Mouse (Mus musculus): Measurements from ENCODE around the gene Map3k3. TPM values are rescaled to one million over a fixed set of nuclear protein-coding genes. Genes with fewer than 3 reads are reported as not detected.
A peak's percentile ranks its signal among the peaks of the same experiment; 100 is the strongest.

Map3k3 gene
- polyA plus RNA-seq, 1 experiment from 2014 or later = 16.5 TPM

GRCm38 (mm10) chr11:106175081-106175480 is 90.7 kb downstream of the Map3k3 start:
- ATAC-seq (ENCODE audit: low FRiP score) (no peak), DNase-seq (ENCODE audit: low spot score) (no peak)
- Histone ChIP-seq H3K4me1 (replicated peaks; ENCODE audit: control insufficient read depth, insufficient read depth, low read length) (no peaks in the 10 kb centered on the region), H3K9me3 (ENCODE audit: control insufficient read depth, low read length) (no peaks in the 10 kb centered on the region), H3K36me3 (replicated peaks; ENCODE audit: control insufficient read depth, insufficient read depth) (peaks cover 16% of the 10 kb centered on the region; the same call in 1 of the 2 replicates), H3K27ac (no peak overlapping the region), H3K4me3 (replicated peaks; ENCODE audit: low read length) (no peak overlapping the region), H3K27me3 (ENCODE audit: control insufficient read depth, insufficient read depth, low read length) (no peaks in the 10 kb centered on the region), H3K9ac (no peak overlapping the region), H3K4me2 (replicated peaks) (no peak overlapping the region)
- 85% methylated on average over 3 of the region's 3 CpGs for WGBS

- Histone ChIP-seq H3K4me3 (replicated peaks; ENCODE audit: low read length) (no peak overlapping the region), H3K4me2 (replicated peaks) (no peak overlapping the region), H3K36me3 (replicated peaks; ENCODE audit: control insufficient read depth, insufficient read depth) (peaks cover 20% of the 10 kb centered on the region), H3K27me3 (ENCODE audit: control insufficient read depth, insufficient read depth, low read length) (no peaks in the 10 kb centered on the region), H3K27ac (no peak overlapping the region), H3K9ac (no peak overlapping the region), H3K4me1 (replicated peaks; ENCODE audit: control insufficient read depth, insufficient read depth, low read length) (no peaks in the 10 kb centered on the region), H3K9me3 (ENCODE audit: control insufficient read depth, low read length) (no peaks in the 10 kb centered on the region)
- DNase-seq (ENCODE audit: low spot score) (no peak), ATAC-seq (ENCODE audit: low FRiP score) (no peak)
- WGBS = 94% methylated on average over 5 of the region's 5 CpGs
These were observed 92.0 kb downstream of the Map3k3 start for GRCm38 (mm10) chr11:106176372-106176771.

- H3K4me3 ChIP-seq (replicated peaks; ENCODE audit: low read length) = no peak overlapping the region
- DNase-seq (ENCODE audit: low spot score) = no peak
- no peak overlapping the region for H3K4me2 ChIP-seq (replicated peaks)
- ATAC-seq (ENCODE audit: low FRiP score) = no peak
- no peaks in the 10 kb centered on the region for H3K27me3 ChIP-seq (ENCODE audit: control insufficient read depth, insufficient read depth, low read length)
- no peak overlapping the region for H3K27ac ChIP-seq
- H3K9ac ChIP-seq = no peak overlapping the region
- H3K9me3 ChIP-seq (ENCODE audit: control insufficient read depth, low read length) = no peaks in the 10 kb centered on the region
- no peaks in the 10 kb centered on the region for H3K4me1 ChIP-seq (replicated peaks; ENCODE audit: control insufficient read depth, insufficient read depth, low read length)
- 84% methylated on average over 5 of the region's 5 CpGs for WGBS
- peaks cover 19% of the 10 kb centered on the region for H3K36me3 ChIP-seq (replicated peaks; ENCODE audit: control insufficient read depth, insufficient read depth)
These were observed 93.8 kb downstream of the Map3k3 start for GRCm38 (mm10) chr11:106178036-106178782.

- WGBS = 78% methylated on average over 7 of the region's 7 CpGs
- Histone ChIP-seq H3K4me1 (replicated peaks; ENCODE audit: control insufficient read depth, insufficient read depth, low read length) (no peaks in the 10 kb centered on the region), H3K4me3 (replicated peaks; ENCODE audit: low read length) (no peak overlapping the region), H3K9me3 (ENCODE audit: control insufficient read depth, low read length) (no peaks in the 10 kb centered on the region), H3K27me3 (ENCODE audit: control insufficient read depth, insufficient read depth, low read length) (no peaks in the 10 kb centered on the region), H3K36me3 (replicated peaks; ENCODE audit: control insufficient read depth, insufficient read depth) (peaks cover 33% of the 10 kb centered on the region), H3K9ac (no peak overlapping the region), H3K4me2 (replicated peaks) (no peak overlapping the region), H3K27ac (no peak overlapping the region)
- DNase-seq (ENCODE audit: low spot score) (no peak), ATAC-seq (ENCODE audit: low FRiP score) (no peak)
These were observed 95.5 kb downstream of the Map3k3 start for GRCm38 (mm10) chr11:106179711-106180448.

GRCm38 (mm10) chr11:106180449-106180801 is 96.0 kb downstream of the Map3k3 start:
- Histone ChIP-seq H3K36me3 (replicated peaks; ENCODE audit: control insufficient read depth, insufficient read depth) (peaks cover 38% of the 10 kb centered on the region), H3K27ac (no peak overlapping the region), H3K4me1 (replicated peaks; ENCODE audit: control insufficient read depth, insufficient read depth, low read length) (no peaks in the 10 kb centered on the region), H3K4me2 (replicated peaks) (no peak overlapping the region), H3K9ac (no peak overlapping the region), H3K4me3 (replicated peaks; ENCODE audit: low read length) (no peak overlapping the region), H3K27me3 (ENCODE audit: control insufficient read depth, insufficient read depth, low read length) (no peaks in the 10 kb centered on the region), H3K9me3 (ENCODE audit: control insufficient read depth, low read length) (no peaks in the 10 kb centered on the region)
- ATAC-seq (ENCODE audit: low FRiP score) = no peak
- WGBS = 93% methylated on average over 2 of the region's 2 CpGs
- no peak for DNase-seq (ENCODE audit: low spot score)

- Histone ChIP-seq H3K27me3 (ENCODE audit: control insufficient read depth, insufficient read depth, low read length) (no peaks in the 10 kb centered on the region), H3K9me3 (ENCODE audit: control insufficient read depth, low read length) (no peaks in the 10 kb centered on the region), H3K4me3 (replicated peaks; ENCODE audit: low read length) (no peak overlapping the region), H3K4me1 (replicated peaks; ENCODE audit: control insufficient read depth, insufficient read depth, low read length) (peaks cover 2% of the 10 kb centered on the region; the same call in 1 of the 2 replicates), H3K9ac (no peak overlapping the region), H3K36me3 (replicated peaks; ENCODE audit: control insufficient read depth, insufficient read depth) (peaks cover 29% of the 10 kb centered on the region), H3K27ac (no peak overlapping the region), H3K4me2 (replicated peaks) (no peak overlapping the region)
- no peak for DNase-seq (ENCODE audit: low spot score)
- WGBS = 96% methylated on average over 4 of the region's 4 CpGs
- no peak for ATAC-seq (ENCODE audit: low FRiP score)
These were observed 102.9 kb downstream of the Map3k3 start for GRCm38 (mm10) chr11:106187326-106187725.

GRCm38 (mm10) chr11:106191716-106192115 is 107.3 kb downstream of the Map3k3 start:
- ATAC-seq (ENCODE audit: low FRiP score) (no peak), DNase-seq (ENCODE audit: low spot score) (no peak)
- Histone ChIP-seq H3K36me3 (replicated peaks; ENCODE audit: control insufficient read depth, insufficient read depth) (peaks cover 7% of the 10 kb centered on the region; the same call in 1 of the 2 replicates), H3K4me1 (replicated peaks; ENCODE audit: control insufficient read depth, insufficient read depth, low read length) (peaks cover 10% of the 10 kb centered on the region; the same call in 1 of the 2 replicates), H3K27me3 (ENCODE audit: control insufficient read depth, insufficient read depth, low read length) (no peaks in the 10 kb centered on the region), H3K9me3 (ENCODE audit: control insufficient read depth, low read length) (no peaks in the 10 kb centered on the region), H3K4me3 (replicated peaks; ENCODE audit: low read length) (no peak overlapping the region), H3K4me2 (replicated peaks) (no peak overlapping the region), H3K9ac (no peak overlapping the region), H3K27ac (no peak overlapping the region)
- WGBS = 99% methylated on average over 3 of the region's 3 CpGs

GRCm38 (mm10) chr11:106192241-106192640 is 107.8 kb downstream of the Map3k3 start:
- Histone ChIP-seq H3K4me2 (replicated peaks) (peak overlapping the region; percentile 71), H3K27me3 (ENCODE audit: control insufficient read depth, insufficient read depth, low read length) (no peaks in the 10 kb centered on the region), H3K9ac (no peak overlapping the region), H3K36me3 (replicated peaks; ENCODE audit: control insufficient read depth, insufficient read depth) (peaks cover 10% of the 10 kb centered on the region; the same call in 1 of the 2 replicates), H3K9me3 (ENCODE audit: control insufficient read depth, low read length) (no peaks in the 10 kb centered on the region), H3K4me1 (replicated peaks; ENCODE audit: control insufficient read depth, insufficient read depth, low read length) (peaks cover 10% of the 10 kb centered on the region; the same call in 1 of the 2 replicates), H3K4me3 (replicated peaks; ENCODE audit: low read length) (peak overlapping the region; percentile 69), H3K27ac (no peak overlapping the region)
- no peak for ATAC-seq (ENCODE audit: low FRiP score)
- 90% methylated on average over 5 of the region's 5 CpGs for WGBS
- no peak for DNase-seq (ENCODE audit: low spot score)

- Histone ChIP-seq H3K9ac (peak overlapping the region; percentile 71), H3K27me3 (ENCODE audit: control insufficient read depth, insufficient read depth, low read length) (no peaks in the 10 kb centered on the region), H3K27ac (peak overlapping the region; percentile 85), H3K9me3 (ENCODE audit: control insufficient read depth, low read length) (no peaks in the 10 kb centered on the region), H3K4me2 (replicated peaks) (peak overlapping the region; percentile 71), H3K36me3 (replicated peaks; ENCODE audit: control insufficient read depth, insufficient read depth) (peaks cover 16% of the 10 kb centered on the region), H3K4me3 (replicated peaks; ENCODE audit: low read length) (peak overlapping the region; percentile 69), H3K4me1 (replicated peaks; ENCODE audit: control insufficient read depth, insufficient read depth, low read length) (peaks cover 10% of the 10 kb centered on the region; the same call in 1 of the 2 replicates)
- DNase-seq (ENCODE audit: low spot score) (no peak), ATAC-seq (ENCODE audit: low FRiP score) (peak; percentile 71)
- 13% methylated on average over 19 of the region's 19 CpGs for WGBS
These were observed 108.4 kb downstream of the Map3k3 start for GRCm38 (mm10) chr11:106192657-106193370.

Data from hindbrain, embryonic 14.5 days (tissue).